Mouse (Mus musculus) neutrophil, adult 5-6 weeks (primary cell): Measurements from ENCODE around the gene Snx18. TPM values are rescaled to one million over a fixed set of nuclear protein-coding genes. Genes with fewer than 3 reads are reported as not detected.
A peak's percentile ranks its signal among the peaks of the same experiment; 100 is the strongest.

Experiments
- ATAC-seq: fragments of 151-379, 151-347 bp; 2 replicates; pipeline ENCODE4 v1.8.0; 2017; ENCODE audit warnings: mild to moderate bottlenecking, moderate TSS enrichment; ENCODE audit not compliant: insufficient number of reproducible peaks, poor library complexity, low FRiP score, severe bottlenecking; ENCODE audit errors: extremely low read depth
- total RNA-seq: library from RNA; stranded (forward); fragments of 200-1000 nt; gene quantifications from 2 replicates; pipeline ENCODE4 v1.2.3, GENCODE M21; 2017

The Snx18 gene
- total RNA-seq, 1 experiment from 2014 or later, result 95.9 TPM

DNA sequence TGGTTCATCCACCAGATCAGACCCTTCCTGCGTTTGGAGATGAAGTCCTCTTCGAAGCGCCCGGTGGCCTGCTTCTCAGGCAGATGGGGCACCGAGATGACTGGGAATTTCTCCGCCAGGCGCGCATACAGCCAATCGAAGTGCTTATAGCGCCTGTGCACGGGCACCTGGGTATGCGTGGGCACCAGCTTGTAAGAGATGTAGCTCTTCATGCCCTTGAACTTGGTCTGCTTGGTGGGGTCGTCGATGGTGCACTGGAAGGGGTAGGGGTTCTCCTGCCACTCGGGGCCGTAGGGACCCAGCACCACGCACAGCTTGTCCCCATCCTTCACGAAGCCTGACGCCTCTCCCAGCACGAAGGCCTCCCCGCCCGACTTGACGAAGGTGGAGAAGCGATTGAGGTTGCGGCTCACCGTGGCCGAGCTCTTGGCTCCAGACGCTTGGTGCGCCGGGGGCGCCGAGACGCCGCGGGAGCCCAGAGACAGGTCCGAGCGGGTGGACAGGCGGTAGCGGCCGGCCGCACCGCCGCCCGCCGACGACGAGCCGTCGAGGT is 950 bp downstream of the Snx18 start:
- no peak for ATAC-seq

DNA sequence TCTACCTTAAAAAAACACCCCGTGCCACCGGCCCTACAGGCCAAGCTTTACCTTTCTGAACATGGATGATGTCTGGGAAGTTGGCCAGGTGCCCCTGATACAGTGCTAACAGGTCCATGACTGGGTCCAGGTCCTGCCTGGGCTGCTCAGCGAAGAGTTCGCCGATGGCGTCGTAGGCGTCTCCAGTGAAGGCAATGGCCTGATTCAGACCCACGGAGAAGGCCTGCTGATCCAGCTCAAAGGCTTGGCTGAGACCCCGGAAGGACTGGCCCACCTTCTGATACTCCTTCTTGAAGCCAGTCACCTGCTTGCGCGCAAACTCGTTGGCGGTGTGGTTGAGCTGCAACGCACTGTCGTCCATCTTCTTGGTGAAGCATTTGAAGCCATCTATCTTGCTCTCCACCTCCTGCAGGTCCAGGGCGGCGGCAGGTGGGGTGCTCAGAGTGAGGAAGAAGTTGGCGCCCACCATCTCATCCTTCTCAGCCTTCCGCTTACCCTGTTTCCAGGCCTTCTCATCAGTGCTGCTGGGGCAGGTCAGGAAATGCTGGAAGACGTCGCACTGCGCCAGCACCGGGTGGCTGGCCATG is 1.5 kb downstream of the Snx18 start:
- ATAC-seq, result no peak

DNA sequence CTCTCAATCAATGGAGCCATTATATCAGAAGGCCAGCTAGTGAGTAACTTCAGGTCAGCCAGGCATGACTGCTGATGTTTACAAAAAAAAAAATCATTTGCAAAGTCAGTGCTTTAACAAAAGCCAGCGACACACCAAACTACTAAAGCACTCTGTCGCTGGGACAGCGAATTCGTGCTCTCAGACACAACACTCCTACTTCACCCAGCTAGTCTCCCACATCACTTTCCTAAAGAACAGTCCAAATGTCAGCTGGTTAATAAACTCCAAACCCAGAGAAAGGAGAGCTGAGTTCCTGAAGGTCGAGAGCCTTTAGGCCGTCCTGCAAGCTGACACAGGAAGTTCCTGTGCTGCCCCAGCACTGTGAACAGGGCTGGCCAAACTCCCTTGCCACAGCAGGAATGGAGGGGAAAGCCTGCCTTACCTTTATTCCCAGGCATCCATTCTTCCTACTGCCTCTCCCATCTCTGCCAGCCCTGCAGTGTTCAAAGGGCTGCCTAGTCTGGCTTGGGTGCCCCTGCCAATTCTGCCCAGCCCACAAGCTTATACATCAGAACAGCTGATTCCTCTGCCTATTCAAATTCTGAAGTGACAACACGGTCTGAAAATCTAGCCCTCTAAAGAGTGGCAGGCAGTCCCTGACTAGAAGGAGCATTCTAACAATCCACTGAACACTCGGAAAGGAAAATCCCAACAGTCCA is 2.2 kb downstream of the Snx18 start:
- ATAC-seq, result no peak

DNA sequence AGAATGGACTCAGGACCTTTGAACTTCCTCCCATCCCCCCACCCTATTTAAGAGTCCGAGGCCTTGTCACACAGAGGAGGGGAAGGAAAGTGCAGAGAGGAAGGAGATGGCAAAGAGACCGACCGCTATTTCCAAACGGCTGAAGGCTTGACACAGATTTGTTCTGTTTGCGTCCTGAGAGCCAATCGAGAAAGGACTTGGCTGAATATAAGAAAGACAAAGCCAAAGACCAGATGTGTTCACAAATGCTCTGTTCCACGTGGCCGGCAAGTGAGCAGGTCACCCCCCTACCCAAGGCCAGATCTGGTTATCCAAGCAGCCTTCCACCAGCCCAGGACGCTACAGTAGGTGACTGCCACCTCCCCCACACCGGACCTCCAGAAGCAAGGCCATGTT is 2.8 kb downstream of the Snx18 start:
- peak; percentile 36; the same call in 1 of the 2 replicates for ATAC-seq

DNA sequence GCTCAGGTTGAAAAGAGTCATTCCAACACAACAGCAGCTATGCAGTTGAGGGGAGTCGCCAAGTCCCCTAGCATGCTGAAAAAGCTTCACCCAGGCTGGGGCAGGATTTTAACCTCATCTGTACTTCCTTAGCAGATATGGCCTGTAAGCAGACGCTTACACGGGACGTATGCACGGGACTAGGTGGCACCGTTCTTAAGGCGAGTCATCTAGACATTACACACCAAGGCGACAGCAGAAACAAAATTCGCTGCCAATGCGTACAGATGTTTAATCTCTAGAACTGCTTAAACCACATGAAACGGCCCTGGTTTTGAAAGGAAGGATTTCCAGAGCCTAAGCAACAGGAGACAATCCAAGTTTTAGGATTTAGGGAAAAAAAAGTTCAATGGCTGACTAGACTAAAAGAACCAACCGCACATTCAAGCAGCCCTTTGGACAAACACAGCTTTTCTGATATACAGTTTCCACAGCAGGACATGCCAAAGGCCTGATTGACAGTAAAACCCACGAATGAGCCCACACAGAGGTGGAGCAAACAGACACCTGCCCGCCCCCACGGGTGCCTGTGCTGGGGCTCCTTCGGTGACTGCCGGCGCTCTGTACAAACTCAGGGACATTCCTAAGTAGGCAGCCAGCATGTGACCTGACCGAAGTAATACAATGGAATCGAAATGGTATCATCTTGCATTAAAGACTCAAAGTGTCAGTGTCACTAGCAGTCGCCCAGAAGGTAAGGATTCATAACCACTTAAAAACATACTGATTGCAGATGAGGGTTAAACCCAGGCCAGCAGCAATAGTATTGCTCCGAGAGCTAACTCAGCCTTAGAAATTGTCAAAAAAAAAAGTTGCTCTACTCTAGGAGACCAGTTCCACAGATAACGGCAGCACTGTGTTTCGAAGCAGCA is 3.5 kb downstream of the Snx18 start:
- peak; percentile 60 for ATAC-seq

DNA sequence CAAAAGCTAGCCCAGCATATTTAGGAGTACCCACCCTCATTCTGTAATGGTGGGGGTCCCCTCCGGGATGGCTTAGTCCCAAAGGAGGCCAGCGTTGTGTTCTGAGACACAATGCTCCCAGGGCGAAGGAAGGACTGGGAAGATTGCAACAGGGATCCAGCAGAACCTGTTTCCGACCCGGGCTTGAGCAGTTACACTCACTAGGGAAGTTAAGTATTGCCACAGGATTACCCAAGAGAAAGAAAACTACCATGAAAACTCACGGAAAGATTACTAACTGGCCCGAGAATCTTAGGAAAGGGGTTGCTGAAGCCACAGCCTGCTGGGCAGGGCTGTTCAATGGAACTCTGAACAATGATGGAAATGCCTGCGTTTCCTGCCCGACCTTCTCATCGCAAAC is 4.5 kb downstream of the Snx18 start:
- ATAC-seq, result peak; percentile 14; the same call in 1 of the 2 replicates

DNA sequence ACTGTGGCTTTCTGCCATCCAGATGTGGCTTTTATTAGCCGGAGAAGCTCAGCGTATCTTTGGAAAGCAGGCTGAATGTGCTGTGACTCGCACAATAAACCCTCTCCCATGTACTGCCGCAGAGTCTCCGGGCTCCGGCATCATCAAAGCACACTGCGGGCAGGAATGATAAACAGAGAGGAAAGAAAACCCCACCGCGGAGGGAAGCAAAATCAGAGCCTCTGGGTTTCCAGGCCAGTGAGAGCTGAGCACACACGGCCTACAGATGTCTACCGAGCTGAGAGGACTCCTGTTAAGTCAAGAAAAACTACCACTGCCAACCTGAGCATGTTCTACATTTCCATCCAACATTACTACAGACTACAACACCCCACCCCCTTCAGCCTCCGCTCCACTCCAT is 5.0 kb downstream of the Snx18 start:
- no peak for ATAC-seq

DNA sequence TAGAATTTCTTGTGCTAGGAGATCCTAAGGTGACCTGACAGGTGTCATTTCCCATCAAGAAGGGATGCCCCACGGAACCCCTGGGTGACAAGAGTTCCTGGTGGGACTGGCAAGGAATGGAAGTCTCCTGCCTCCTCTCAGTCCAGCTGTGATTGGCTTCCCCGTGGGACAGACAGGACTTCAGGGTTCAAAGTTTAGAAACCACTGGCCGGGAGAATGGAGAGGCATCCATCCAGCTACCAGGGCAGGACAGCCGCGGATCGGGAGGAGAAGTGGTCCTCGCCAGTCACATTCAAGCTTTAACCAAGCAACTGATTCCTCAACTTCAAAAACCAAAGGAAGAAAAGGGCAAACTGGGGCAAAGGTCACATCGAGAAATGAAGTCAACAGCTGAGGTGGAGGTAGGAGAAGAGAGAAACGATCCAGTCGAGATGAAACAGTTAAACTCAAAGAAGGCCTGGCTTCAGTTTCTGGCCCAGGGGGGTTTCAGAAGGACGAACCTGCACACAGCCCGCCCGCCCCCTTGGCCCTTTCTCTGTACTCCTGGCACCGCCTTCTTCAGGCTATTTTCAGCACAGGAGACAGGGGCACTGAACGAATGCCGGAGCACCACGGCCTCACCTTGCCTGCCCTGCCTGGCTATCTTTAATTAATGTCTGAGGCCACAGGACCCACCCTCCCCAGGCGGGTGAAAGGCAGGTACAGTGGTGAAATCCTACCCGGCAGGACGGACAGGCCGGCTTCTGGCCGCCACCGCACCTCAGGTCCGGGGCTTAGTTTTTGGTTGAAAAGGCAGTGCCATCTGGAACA is 6.0 kb downstream of the Snx18 start:
- ATAC-seq, result no peak

DNA sequence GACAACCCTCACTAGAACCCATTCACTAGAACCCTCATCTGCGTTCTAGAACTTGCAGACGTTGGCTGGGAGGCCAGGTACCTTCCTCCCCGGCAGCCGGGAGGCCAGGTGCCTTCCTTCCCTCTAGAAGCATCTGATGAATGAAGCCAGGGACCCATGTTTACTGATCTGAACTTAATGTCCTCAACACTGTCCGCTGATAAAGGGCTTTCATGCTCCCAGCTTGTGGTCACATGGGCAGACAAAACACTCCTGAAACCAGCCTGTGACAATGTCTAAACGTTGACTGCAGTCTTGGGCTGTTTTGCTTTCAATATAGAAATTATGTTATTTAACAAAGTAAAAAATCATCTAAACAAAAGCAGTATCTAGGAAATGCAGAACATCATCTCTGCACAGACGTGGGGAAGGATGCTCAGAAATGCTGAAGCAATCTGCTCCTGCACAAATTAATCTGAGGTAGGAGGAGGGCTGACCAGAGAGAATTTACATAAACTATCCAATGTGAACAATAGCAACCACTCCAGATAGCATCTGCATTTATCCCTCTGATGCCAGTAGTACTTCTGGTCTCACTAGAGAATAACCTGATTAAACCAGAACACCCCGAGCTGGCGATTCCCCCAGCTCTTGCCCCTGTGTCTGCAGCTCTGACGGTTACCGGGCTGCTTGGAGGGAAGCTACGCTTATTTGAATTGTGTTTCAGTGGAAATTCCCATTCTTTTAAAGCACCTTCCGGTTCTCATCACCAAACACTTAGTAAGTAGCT is 7.4 kb downstream of the Snx18 start:
- no peak for ATAC-seq

DNA sequence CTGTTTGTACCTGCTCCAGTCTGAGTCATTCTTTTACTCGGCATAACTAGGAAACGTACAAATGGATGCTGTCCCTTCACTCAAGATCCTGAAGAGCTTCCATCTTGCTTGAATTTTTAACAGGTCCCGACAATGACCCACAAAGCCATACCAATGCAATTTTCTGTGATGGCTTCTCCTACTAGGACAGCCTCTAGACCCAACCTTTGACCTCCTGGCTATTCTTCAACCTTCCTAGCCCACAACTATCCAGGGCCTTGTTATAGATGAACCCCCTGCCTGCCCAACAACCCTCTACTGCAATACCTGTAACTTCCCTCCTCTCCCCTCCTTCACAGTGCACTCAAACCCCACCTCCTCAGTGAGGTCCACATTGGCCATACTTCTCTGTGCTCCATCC is 8.9 kb downstream of the Snx18 start:
- ATAC-seq, result no peak

DNA sequence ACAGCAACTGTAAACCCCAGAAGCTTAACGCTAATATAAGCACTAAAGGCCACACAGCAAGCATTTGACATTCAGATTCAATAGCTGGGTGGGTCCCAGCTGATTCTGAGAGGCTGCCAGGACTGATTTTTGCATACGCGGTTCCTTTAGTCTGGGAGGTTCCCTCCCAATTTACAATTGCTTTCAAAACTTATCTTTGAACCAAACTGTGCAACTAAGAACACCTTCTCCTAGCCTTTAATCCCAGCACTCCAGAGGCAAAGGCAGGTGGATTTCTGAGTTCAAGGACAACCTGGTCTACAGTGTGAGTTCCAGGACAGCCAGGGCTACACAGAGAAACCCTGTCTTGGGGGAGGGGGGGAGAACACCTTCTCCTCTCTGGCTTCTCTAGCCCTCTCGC is 10.5 kb downstream of the Snx18 start:
- no peak for ATAC-seq

DNA sequence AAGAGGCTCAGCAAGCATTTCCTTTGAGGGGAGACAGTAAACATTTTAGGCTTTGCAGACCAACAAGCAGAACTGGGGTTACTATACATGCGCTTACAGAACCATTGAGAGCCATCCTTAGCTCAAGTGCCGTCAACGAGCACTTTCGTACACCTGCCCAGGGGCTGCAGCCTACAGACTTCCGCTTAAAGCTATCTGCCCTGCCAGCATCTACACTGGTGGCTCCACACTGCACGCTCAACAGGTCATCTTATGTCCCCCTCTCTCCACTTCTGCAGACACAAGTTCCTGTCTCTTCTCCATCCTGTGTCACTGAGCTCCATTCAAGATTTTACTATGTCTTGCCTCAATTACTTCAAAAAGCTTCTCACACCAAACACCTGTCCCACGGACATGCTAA is 11.0 kb downstream of the Snx18 start:
- no peak for ATAC-seq

DNA sequence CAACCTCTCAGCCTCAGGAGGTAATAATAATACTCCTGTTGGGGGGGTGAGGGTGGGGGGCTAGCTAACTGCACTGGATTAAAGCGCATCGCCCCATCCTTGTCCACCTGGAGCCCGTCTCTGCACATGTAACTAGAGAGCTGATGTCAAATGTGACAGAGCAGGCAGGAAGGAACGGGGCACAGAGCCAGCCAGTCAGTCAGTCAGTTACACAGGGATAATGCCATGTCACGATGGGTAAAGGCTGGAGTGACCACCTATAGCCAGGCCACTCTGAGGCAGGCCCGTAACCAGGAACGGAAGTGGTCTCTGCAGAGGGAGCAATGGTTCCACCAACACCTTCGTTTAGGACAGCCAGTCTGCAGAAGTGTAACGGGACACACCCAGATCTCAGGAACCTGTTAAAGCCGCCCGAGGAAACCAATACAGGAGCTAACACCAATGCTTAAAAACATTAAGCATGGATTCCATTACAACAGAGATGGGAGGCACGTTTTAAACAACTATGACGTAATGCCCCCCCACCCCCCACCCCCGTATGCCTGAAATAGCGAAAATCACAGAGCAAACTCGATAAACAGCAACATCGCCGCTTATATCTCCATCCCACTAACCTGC is 11.5 kb downstream of the Snx18 start:
- ATAC-seq, result peak; percentile 7; the same call in 1 of the 2 replicates

DNA sequence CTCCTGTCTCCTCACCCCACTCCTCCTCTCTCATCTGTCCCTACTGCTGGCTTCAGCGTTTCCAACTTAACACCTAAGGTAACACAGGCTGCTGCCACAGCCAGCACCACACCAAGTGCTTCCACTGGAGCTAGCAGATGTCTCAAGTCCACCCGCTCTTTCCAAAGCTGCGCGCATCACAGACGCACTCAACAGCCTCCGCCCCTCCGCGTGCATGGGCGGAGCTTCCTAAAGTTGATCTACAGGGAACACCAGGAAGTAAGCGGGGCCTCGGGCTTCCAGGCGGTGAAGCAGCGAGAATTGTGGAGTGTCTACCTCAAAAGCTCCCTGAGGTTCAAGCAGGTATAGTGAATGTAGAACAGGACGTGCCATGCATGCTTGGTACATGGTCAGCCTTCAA is 12.2 kb downstream of the Snx18 start:
- no peak for ATAC-seq

DNA sequence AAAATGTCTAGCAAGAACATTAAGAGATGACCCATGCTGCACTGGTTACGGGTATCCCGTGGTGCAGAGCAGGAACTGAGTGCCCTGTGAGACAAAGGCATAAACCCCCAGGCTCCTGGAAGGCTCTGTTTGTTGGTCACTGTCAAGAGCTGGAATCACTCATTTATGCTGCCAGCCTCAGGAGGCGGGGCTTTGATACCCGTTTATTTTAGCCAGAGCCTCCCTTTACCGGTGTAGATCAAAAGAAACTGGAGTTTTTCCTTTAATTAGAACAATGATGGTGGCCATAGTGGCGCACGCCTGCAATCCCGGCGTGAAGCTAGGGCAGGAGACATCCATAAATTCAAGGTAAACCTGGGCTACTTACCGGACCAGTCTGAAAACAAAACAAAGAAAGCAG is 12.7 kb downstream of the Snx18 start:
- no peak for ATAC-seq

DNA sequence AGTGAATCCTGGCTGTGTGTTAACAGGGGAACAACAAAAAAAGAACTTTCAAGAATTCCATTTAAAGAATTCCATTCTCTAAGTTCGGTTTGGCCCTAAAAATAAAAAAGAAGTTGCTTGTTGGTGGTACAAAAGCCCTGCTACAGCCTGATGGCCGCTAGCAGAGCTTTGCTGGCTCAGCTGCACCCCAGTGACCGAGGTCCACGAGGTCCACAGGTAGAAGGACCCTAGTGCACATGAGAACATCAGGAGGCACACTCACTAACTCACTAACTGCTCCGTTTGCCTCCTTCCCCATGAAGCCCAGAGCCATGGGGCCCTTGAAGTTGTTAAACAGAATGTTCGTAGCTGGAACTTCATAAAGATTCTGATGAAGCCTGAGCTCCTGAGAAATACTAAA is 14.0 kb downstream of the Snx18 start:
- ATAC-seq, result no peak

DNA sequence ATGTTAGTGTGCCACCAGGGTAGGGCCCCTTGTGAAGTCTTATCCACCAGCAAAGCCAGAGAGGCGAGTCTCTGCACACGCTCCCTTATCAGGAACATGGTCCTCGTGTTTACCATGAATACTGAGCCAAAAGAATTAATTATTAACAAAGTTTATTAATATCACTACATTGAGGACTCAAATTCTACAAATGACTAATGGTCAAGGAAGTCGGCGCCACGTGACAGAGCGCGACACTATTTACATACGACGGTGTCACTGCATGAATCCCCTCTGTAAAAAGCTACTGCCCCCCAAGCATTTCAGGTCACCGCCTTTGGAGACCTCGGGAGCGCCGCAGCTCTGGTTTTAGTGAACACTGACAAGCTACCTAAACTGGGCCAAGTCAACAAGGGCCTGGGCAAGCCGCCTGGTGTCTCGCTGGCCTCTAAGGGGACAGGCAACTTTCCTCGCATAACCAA is 15.5 kb downstream of the Snx18 start:
- no peak for ATAC-seq
